Mouse (Mus musculus): ENCODE results near the gene A630023A22Rik.

- TF ChIP-seq CTCF (IDR thresholded peaks at IDR 0.05; ENCODE audit: extremely low read depth, insufficient read length, insufficient replicate concordance, low read depth, low read length) (no peak), POLR2A (IDR thresholded peaks at IDR 0.05; ENCODE audit: low read depth, low read length) (no peak)
These were observed 32.8 kb upstream of the A630023A22Rik start for GRCm38 (mm10) chr14:34135391-34135790.

Data from small intestine, adult 2 months (tissue).